Mouse (Mus musculus) retina, postnatal 7 days (tissue): ENCODE results near the gene Gins2.

Experiments
- DNase-seq: peaks from one replicate; pipeline ENCODE4 v3.0.0-alpha.2; 2012; ENCODE audit warnings: low read depth, low spot score

Gene Gins2

DNA sequence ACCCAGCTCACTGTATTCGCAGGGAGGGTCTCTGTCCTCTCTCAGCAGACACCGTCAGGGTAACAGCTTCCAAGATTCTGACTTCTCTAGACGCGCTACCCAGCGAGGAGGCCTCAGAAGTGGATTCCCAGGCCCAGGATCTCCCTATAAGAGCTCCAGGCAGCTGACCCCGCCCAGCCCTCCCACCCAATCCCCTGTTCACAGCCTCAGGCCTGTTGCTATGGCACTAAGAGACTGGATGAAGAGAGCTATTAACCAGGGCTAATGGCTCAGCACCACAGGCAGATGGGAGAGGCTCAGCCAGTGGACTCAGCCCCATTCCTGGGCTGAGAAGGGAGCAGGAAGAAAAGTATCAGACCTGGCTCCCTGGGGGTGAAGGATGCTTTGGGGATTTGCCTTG is 13.6 kb upstream of the Gins2 start:
- no peak for DNase-seq

- DNase-seq: no peak
These were observed 10.4 kb upstream of the Gins2 start for GRCm38 (mm10) chr8:120599504-120599903.

- DNase-seq: no peak
These were observed 9.5 kb upstream of the Gins2 start for GRCm38 (mm10) chr8:120598579-120598978.

DNA sequence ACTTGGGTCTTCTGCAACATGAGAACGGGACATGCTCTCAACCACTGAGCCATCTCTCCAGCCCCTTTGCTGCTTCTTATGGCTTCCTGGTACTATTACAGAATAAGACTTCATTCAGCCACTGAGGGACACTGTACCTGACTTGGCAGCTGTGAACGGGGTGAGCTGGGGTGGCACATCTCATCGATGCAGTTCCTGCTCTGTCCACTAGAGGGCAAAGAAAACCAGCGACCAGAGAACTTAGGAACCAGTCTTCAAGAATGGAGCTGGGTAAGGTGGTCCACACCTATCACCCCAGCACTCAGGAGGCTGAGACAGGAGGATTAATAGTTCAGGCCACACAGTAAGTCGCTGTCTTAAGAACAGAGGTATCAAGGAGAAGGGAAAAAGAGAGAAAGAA is 6.9 kb upstream of the Gins2 start:
- peak; percentile 72 for DNase-seq

GRCm38 (mm10) chr8:120594571-120594970 is 5.5 kb upstream of the Gins2 start:
- DNase-seq: no peak

GRCm38 (mm10) chr8:120591587-120592292 is 2.6 kb upstream of the Gins2 start:
- DNase-seq: no peak

DNA sequence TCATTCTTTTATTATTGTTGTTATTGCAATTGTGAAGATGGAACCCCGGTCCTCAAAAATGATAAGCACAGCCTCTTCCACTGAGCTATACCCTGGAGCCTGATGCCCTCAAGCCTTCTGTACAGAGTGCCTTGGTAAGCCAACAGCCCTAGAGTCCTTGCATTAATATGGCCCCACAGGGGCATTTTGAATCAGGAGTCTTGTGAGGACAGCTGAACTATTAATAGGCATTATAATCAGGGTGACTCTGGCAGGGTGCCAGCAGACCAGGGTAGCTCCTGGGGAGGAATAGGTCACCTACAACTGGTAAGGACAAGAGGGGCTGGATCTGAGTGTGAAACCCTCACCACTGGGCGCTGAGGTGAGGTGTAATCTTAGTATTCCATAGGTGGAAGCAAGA is 817 bp upstream of the Gins2 start:
- no peak for DNase-seq

DNA sequence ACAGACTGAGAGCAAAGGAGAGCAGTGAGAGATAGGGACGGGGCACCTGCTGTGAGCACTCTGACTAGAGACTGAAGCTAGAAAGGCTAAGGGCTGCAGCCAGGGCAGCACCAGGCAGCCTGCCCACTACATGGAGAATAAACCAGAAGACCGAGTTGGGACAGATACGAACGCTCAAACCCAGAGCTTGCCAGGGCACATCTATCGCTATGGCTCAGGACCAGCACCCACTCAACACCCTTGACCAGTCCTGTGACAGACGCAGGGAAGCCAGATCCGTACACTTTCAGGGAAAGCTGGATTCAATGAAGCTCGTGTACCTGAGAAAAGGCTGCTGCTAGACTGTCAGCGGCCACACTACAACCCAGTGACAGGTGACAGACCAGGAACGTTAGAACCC is 3.6 kb downstream of the Gins2 start:
- no peak for DNase-seq

- DNase-seq: no peak
These were observed 7.3 kb downstream of the Gins2 start for GRCm38 (mm10) chr8:120581811-120582210.

DNA sequence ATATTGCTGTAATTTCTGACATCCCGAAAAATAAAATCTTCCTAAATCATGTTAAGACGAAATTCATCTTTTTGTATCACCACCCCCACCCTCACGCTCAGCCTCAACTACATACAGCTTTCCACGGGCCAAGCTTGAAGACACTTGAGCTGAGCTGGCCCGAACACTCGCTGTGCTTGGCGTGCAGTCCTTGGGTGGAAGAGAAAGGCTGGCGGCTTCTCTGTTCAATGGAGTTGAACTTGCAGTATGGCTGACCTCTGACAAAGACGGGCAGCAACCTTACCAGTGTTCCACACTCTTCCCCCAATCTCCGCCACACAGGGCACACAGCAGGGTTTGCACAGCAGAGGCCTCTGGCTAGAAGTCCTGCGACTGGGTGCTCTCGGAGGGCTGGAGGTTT is 7.8 kb downstream of the Gins2 start:
- no peak for DNase-seq

- no peak for DNase-seq
These were observed 8.6 kb downstream of the Gins2 start for GRCm38 (mm10) chr8:120580336-120581000.

GRCm38 (mm10) chr8:120577821-120578220 is 11.3 kb downstream of the Gins2 start:
- DNase-seq: no peak

- no peak for DNase-seq
These were observed 13.3 kb downstream of the Gins2 start for GRCm38 (mm10) chr8:120575801-120576200.

DNA sequence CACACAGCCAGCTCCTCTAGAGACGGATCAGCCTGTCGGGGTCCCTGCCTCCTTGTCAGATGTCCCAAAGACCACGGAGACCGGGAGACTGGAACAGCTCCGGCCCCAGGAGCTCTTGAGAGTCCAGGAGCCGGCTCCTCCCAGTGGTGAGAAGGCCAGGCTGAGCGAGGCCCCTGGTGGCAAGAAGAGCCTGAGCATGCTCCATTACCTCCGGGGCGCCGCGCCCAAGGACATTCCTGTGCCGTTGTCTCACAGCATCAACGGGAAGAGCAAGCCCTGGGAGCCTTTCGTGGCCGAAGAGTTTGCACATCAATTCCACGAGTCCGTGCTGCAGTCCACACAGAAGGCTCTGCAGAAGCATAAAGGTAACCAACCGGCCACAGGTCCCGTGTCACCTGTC is 14.2 kb downstream of the Gins2 start:
- DNase-seq: no peak

- no peak for DNase-seq
These were observed 15.2 kb downstream of the Gins2 start for GRCm38 (mm10) chr8:120573866-120574265.

- no peak for DNase-seq
These were observed 16.6 kb downstream of the Gins2 start for GRCm38 (mm10) chr8:120572534-120572933.

DNA sequence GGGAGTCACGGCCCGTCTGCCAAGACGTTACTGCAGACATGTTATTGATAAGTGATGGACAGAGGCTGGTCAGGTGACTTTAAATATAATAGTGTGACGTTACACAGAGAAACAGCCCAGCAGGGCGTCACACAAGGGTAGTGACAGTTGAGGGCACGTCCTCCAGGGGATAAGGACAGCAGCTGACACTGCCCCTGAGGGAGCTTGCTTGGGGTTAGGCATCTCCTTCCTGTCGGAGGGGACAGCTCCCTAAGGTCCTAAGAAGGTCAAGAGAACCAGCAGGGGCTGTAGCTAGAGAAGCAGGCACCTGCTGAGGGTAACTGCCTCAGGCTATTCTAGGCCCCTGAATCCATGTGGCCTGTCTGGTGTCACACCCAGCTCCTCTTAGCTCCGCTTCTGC is 17.5 kb downstream of the Gins2 start:
- DNase-seq: no peak

DNA sequence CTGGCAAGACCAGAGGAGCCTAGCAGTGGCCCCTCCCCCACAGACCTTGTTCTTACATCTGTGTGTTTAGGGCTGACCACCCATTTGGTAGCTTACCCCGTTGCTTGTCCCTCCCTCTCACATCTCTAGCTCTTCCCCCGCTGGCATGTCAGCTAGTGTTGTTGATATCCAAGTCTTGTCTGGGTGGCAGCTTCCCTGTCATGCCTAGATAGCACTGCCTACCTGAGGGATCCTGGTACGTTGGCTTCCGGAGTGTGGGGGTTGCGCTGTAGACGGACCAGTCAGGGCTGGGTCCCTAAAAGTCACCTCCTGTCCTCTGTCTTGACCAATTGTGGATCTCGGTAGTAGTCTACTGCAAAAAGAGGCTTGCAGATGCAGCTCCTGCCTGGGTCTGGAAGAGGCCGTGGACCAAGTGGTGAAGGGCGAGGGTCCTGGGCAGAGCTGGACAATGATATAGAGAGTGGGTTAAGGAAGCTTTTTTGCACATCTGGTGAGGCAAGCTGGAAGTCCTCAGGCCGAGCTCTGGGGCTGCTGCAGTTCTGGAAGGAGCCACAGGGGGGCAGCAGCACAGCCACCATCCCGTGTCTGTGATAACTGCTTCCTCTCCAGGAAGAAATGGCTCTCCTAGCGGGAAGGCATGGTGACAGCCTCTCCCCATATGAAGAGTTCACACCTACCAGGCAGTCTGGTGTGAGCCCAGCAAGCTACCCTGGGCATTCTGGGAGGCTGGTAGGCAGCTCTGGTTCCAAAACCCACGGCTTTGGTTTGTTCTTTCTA is 19.0 kb downstream of the Gins2 start:
- DNase-seq: peak; percentile 57

DNA sequence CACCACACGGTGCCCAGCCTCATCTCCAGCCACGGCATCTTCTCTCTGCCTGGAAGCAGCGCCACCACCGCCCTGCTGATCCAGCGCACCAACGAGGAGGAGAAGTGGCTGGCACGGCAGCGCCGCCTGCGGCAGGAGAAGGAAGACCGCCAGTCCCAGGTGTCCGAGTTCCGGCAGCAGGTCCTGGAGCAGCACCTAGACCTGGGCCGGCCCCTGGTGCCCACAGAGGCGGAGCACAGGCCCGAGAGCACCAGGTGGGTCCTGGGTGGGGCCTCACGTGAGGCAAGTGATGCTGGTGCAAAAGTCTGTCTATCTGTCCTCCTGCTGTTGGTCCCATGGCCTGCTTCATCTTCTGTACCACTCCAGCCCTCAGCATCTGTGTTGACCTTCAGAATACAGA is 20.0 kb downstream of the Gins2 start:
- DNase-seq: no peak

DNA sequence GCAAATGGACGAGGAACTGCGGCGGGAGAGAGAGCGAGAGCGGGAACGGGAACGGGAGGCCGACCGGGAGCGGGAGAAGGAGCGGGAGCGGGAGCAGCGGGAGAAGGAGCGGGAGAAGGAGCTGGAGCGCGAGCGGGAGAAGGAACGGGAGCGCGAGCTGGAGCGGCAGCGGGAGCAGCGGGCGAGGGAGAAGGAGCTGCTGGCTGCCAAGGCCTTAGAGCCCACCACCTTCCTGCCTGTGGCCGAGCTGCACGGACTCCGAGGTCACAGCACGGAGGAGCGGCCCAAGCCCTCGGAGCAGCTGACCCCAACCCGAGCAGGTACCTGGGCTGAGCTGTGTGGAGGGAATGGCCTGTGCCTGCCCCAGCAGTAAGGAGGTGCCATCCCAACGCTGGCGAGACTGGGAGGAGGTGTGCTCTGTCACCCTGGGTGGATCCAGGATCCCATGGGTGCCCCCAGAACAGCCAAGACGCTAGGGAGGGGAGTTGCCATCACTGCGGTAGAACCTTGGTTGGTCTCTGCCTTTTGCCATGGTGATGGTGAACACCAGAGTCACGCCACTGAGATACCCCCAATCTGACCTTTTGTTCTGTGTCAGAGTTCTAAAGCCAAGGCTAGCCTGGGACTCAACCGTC is 20.8 kb downstream of the Gins2 start:
- no peak for DNase-seq

DNA sequence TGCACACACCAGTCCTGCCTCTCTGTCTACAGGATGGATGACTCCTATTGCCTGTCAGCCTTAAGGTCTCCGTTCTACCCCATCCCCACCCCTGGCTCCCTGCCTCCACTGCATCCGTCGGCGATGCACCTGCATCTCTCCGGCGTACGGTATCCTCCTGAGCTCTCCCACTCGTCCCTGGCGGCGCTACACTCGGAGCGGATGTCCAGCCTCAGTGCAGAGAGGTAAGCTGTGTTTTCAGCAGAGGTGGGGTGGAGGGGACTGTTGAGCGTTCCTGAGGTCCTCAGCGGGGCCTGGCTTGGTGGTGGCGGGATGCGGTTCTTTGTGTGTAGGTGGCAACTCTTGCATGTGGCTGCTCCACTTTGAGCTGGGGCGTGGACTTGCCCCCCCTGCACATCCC is 21.4 kb downstream of the Gins2 start:
- no peak for DNase-seq

- no peak for DNase-seq
These were observed 22.4 kb downstream of the Gins2 start for GRCm38 (mm10) chr8:120566681-120567080.
